Mouse (Mus musculus): ENCODE data around the gene Mcrs1. TPM values are rescaled to one million over a fixed set of nuclear protein-coding genes. Genes with fewer than 3 reads are reported as not detected.
"Not testable (repeated sequence)": the region's sequence is repeated elsewhere in the genome, so short reads cannot be mapped to it uniquely, and the experiment has no call there.

The Mcrs1 gene
- polyA plus RNA-seq, 1 experiment, result 65.6 TPM

GRCm38 (mm10) chr15:99278271-99278670 lies 26.5 kb upstream of the Mcrs1 start:
- no peak for TF ChIP-seq POLR2A (IDR thresholded peaks at IDR 0.05; ENCODE audit: borderline replicate concordance, extremely low read depth, low read depth, low read length)
- no peak for TF ChIP-seq CTCF (IDR thresholded peaks at IDR 0.05; ENCODE audit: insufficient read depth, low read length)
- DNase-seq, result no peak
- no peaks in the 10 kb centered on the region for H3K4me1 ChIP-seq (ENCODE audit: control insufficient read depth, insufficient read depth, low read length)
- 57% methylated on average over 7 of the region's 7 CpGs for WGBS
- no peak overlapping the region for H3K4me3 ChIP-seq (replicated peaks; ENCODE audit: extremely low read depth, low read depth, low read length)

GRCm38 (mm10) chr15:99276095-99276494 lies 24.3 kb upstream of the Mcrs1 start:
- WGBS, result 82% methylated on average over 8 of the region's 8 CpGs

GRCm38 (mm10) chr15:99265679-99266078 lies 13.9 kb upstream of the Mcrs1 start:
- peak; percentile 41 for DNase-seq
- TF ChIP-seq CTCF (IDR thresholded peaks at IDR 0.05; ENCODE audit: insufficient read depth, low read length) (peak; percentile 75), POLR2A (IDR thresholded peaks at IDR 0.05; ENCODE audit: borderline replicate concordance, extremely low read depth, low read depth, low read length) (no peak)
- WGBS, result 17% methylated on average over 4 of the region's 4 CpGs
- Histone ChIP-seq H3K4me1 (ENCODE audit: control insufficient read depth, insufficient read depth, low read length) (no peaks in the 10 kb centered on the region), H3K4me3 (replicated peaks; ENCODE audit: extremely low read depth, low read depth, low read length) (no peak overlapping the region)

More at GRCm38 (mm10) chr15:99276095-99276494, 24.3 kb upstream of the Mcrs1 start:
- no peak for TF ChIP-seq POLR2A (IDR thresholded peaks at IDR 0.05; ENCODE audit: borderline replicate concordance, extremely low read depth, low read depth, low read length)
- H3K4me3 ChIP-seq (replicated peaks; ENCODE audit: extremely low read depth, low read depth, low read length), result no peak overlapping the region
- no peak for DNase-seq
- H3K4me1 ChIP-seq (ENCODE audit: control insufficient read depth, insufficient read depth, low read length), result no peaks in the 10 kb centered on the region

GRCm38 (mm10) chr15:99264363-99264762 lies 12.6 kb upstream of the Mcrs1 start:
- no peak overlapping the region for H3K4me3 ChIP-seq (replicated peaks; ENCODE audit: extremely low read depth, low read depth, low read length)
- no peak for DNase-seq
- WGBS, result 79% methylated on average over 2 of the region's 2 CpGs
- H3K4me1 ChIP-seq (ENCODE audit: control insufficient read depth, insufficient read depth, low read length), result peaks cover 5% of the 10 kb centered on the region
- TF ChIP-seq CTCF (IDR thresholded peaks at IDR 0.05; ENCODE audit: insufficient read depth, low read length) (no peak), POLR2A (IDR thresholded peaks at IDR 0.05; ENCODE audit: borderline replicate concordance, extremely low read depth, low read depth, low read length) (no peak)

- 69% methylated on average over 10 of the region's 10 CpGs for WGBS
- DNase-seq, result no peak
- Histone ChIP-seq H3K4me1 (ENCODE audit: control insufficient read depth, insufficient read depth, low read length) (peaks cover 6% of the 10 kb centered on the region), H3K4me3 (replicated peaks; ENCODE audit: extremely low read depth, low read depth, low read length) (no peak overlapping the region)
- TF ChIP-seq POLR2A (IDR thresholded peaks at IDR 0.05; ENCODE audit: borderline replicate concordance, extremely low read depth, low read depth, low read length), result no peak
- TF ChIP-seq CTCF (IDR thresholded peaks at IDR 0.05; ENCODE audit: insufficient read depth, low read length), result no peak
Observed at GRCm38 (mm10) chr15:99262702-99263101, 10.9 kb upstream of the Mcrs1 start.

GRCm38 (mm10) chr15:99259730-99260252 lies 8.0 kb upstream of the Mcrs1 start:
- WGBS, result 2% methylated on average over 6 of the region's 10 CpGs
- TF ChIP-seq POLR2A (IDR thresholded peaks at IDR 0.05; ENCODE audit: borderline replicate concordance, extremely low read depth, low read depth, low read length), result peak; percentile 41; the same call in 1 of the 2 replicates
- no peak for TF ChIP-seq CTCF (IDR thresholded peaks at IDR 0.05; ENCODE audit: insufficient read depth, low read length)
- H3K4me3 ChIP-seq (replicated peaks; ENCODE audit: extremely low read depth, low read depth, low read length), result peak overlapping the region; percentile 31
- DNase-seq, result peak; percentile 45
- H3K4me1 ChIP-seq (ENCODE audit: control insufficient read depth, insufficient read depth, low read length), result peaks cover 6% of the 10 kb centered on the region

GRCm38 (mm10) chr15:99259167-99259729 lies 7.5 kb upstream of the Mcrs1 start:
- TF ChIP-seq POLR2A (IDR thresholded peaks at IDR 0.05; ENCODE audit: borderline replicate concordance, extremely low read depth, low read depth, low read length) (no peak), CTCF (IDR thresholded peaks at IDR 0.05; ENCODE audit: insufficient read depth, low read length) (no peak)
- DNase-seq, result no peak
- peaks cover 6% of the 10 kb centered on the region for H3K4me1 ChIP-seq (ENCODE audit: control insufficient read depth, insufficient read depth, low read length)
- H3K4me3 ChIP-seq (replicated peaks; ENCODE audit: extremely low read depth, low read depth, low read length), result peak overlapping the region; percentile 31
- WGBS, result 51% methylated on average over 8 of the region's 8 CpGs

- H3K4me3 ChIP-seq (replicated peaks; ENCODE audit: extremely low read depth, low read depth, low read length), result no peak overlapping the region
- TF ChIP-seq CTCF (IDR thresholded peaks at IDR 0.05; ENCODE audit: insufficient read depth, low read length) (no peak), POLR2A (IDR thresholded peaks at IDR 0.05; ENCODE audit: borderline replicate concordance, extremely low read depth, low read depth, low read length) (no peak)
- DNase-seq, result no peak
- WGBS, result 82% methylated on average over 6 of the region's 6 CpGs
- H3K4me1 ChIP-seq (ENCODE audit: control insufficient read depth, insufficient read depth, low read length), result peaks cover 5% of the 10 kb centered on the region
Observed at GRCm38 (mm10) chr15:99255241-99255749, 3.5 kb upstream of the Mcrs1 start.

GRCm38 (mm10) chr15:99254477-99255005 lies 2.8 kb upstream of the Mcrs1 start:
- 80% methylated on average over 2 of the region's 2 CpGs for WGBS
- no peak for DNase-seq
- TF ChIP-seq CTCF (IDR thresholded peaks at IDR 0.05; ENCODE audit: insufficient read depth, low read length), result no peak
- no peak for TF ChIP-seq POLR2A (IDR thresholded peaks at IDR 0.05; ENCODE audit: borderline replicate concordance, extremely low read depth, low read depth, low read length)
- Histone ChIP-seq H3K4me1 (ENCODE audit: control insufficient read depth, insufficient read depth, low read length) (peaks cover 3% of the 10 kb centered on the region; the same call in 1 of the 2 replicates), H3K4me3 (replicated peaks; ENCODE audit: extremely low read depth, low read depth, low read length) (no peak overlapping the region)

GRCm38 (mm10) chr15:99253772-99254171 lies 2.0 kb upstream of the Mcrs1 start:
- Histone ChIP-seq H3K4me1 (ENCODE audit: control insufficient read depth, insufficient read depth, low read length) (no peaks in the 10 kb centered on the region), H3K4me3 (replicated peaks; ENCODE audit: extremely low read depth, low read depth, low read length) (no peak overlapping the region)
- 92% methylated on average over 6 of the region's 6 CpGs for WGBS
- no peak for DNase-seq
- TF ChIP-seq POLR2A (IDR thresholded peaks at IDR 0.05; ENCODE audit: borderline replicate concordance, extremely low read depth, low read depth, low read length) (no peak), CTCF (IDR thresholded peaks at IDR 0.05; ENCODE audit: insufficient read depth, low read length) (no peak)

GRCm38 (mm10) chr15:99253175-99253479 lies 1.4 kb upstream of the Mcrs1 start:
- 40% methylated on average over 2 of the region's 2 CpGs for whole genome bisulfite sequencing
- not testable (repeated sequence) for H3K4me3 ChIP-seq (replicated peaks; ENCODE audit: extremely low read depth, low read depth, low read length); DNase-seq; H3K4me1 ChIP-seq (ENCODE audit: control insufficient read depth, insufficient read depth, low read length)

Measured in lung, adult 2 months (tissue).